Mouse (Mus musculus): ENCODE results near the gene Usp2.

Gene Usp2

DNA sequence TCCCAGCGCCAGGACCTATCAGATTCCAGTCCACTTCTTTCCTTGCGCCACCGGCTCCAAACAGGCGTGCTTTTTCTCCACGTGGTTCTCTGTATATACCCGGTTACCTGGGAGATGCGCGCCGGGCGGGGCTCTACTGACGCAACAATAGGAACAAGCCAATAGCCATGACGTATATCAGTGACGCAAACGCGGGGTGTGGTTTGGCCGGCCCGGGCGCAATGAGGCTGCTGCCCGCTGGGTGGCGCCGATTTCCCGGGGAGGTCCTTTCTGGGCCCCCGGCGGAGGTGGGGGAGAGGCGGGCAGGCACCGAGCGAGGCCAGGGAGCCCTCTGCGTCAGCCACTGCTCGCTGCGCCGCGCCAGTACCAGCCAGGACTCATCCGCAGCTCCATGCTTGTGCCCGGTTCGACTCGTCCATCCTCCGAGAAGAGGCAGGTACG, at the start of gene Usp2:
Gene Usp2 (plus strand): TSS at position 237 of the 441 bp plus-strand sequence.
- peak; percentile 96 for DNase-seq (ENCODE audit: low read depth, low spot score)

DNA sequence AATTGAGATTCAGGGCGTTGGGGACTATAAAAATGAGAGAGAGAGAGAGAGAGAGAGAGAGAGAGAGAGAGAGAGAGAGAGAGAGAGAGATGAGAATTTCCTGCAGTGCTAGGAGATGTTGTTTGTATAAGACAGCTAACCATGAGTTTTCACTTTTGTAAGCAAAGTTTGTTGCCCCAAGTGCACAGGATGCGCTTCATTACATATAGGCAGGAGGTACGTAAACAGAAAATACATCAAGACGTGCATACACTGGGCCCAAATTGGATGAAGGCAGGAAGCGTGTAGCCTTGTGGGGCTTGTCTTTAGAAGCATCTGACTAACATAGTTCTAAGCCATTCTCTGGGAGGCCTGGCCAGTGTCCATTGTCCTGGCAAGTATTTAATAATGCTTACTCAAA, 49.0 kb upstream of the Usp2 start:
- no peak for DNase-seq (ENCODE audit: low read depth, low spot score)

DNA sequence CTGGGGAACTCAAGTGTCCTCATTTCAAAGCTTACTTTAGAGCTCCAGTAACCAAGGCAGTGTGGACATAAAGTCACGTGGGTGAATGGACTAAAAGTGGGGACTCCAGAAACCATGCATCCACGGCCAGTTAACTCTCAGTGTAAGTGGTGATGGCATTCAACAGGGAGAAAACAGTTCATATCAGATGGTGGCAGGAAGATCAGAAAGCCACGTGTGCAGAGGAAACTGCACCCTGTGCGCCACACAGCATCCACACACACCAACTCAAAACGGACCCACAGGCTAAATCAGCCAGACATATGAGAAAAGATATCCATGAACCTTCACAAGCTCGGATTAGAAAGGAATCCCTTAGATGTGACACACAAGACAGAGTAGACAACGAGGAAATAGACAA, 46.8 kb upstream of the Usp2 start:
- DNase-seq (ENCODE audit: low read depth, low spot score) = no peak

DNA sequence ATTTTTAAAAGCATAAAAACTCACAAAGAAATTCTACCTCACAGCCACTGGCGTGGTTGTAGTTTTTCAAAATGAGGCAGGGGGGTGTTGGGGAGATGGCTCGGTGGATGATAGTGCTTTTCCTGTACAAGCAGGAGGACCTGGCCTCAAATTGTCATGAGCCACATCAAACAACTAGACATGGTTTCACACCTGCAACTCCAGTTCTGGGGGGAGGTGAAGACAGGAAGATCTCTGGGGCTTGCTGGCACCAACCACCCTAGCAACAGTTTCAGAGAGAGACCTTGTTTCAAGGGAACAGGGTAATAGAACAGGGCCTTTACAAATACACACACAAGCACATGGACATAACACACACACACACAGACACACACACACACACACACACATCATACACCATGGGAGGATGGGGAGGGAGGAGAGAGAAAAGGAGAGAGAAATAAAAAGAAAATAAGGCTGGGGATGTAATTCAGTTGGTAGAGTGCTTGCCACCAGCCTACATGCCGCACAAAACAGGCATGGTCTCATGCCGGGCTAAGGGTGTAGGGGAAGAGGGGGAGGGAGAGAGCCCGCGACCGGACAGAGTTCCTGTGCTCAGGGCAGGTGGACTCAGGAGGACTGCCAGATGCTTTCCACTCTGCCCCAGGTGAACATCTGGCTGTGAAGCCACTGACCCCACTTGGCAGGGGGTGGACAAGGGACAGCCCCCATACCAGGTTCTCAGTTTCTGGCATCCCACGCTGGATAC, 44.5 kb upstream of the Usp2 start:
- no peak for DNase-seq (ENCODE audit: low read depth, low spot score)

DNA sequence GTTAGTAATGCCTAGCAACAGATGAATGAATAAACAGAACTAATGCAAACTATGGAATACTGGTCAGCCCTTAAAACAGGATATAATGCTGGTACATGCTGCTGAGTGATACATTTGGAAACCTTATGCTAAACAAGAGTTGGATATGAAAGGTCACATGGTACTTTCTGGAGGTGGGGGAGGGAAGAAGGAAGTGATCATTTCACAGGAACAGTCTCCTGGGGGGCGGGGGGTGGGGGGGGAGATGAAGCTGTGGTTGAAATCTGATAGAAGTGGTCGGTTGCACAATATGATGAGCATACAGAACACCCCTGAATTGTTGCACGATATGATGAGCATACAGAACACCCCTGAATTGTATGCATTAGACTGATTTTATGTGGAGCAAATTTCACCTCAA, 42.7 kb upstream of the Usp2 start:
- no peak for DNase-seq (ENCODE audit: low read depth, low spot score)

DNA sequence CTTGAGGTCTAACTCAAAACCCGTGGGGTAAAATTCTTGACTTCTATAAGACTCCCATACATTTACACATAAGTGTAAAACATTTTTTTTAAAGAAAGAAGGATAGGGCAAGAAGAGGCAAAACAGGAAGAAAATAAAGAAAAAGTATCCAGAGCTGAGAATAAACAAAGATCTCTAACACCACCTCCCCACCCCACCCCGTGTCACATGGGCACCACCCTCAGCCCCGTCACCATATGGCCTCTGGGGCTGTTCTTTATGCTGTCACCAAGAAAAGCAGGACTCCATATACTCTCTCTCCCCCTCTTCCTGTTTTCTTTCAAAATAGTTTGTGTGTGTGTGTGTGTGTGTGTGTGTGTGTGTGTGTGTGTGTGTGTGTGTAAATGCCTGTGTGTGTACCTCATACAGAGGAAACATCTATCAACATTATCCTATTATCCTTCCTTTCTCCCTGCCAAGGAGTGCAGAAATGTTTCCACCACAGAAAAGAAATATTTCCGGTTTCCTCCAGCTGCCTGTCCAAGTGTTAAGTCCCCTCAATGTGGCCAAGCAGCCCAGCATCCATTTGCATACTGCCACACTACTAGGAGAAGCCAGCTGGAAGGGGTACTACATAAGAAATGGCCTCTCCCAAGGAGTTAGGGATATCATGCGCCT, 37.1 kb upstream of the Usp2 start:
- no peak for DNase-seq (ENCODE audit: low read depth, low spot score)

DNA sequence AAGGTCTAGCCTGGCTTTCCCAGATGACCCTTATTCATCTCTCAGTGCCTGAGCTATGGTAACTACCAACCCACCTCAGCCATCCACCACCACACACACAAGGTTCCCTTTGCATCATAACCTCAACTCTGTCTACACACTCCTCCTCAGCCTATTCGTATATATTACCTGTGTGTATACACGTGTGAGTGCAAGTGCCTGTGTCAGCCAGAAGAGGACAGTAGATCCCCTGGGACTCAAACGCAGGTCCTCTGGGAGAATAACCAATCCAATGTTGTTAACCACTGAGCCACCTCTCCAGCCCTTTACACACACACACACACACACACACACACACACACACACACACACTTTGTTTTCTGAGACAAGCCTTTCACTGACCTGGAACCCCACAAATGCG, 36.2 kb upstream of the Usp2 start:
- DNase-seq (ENCODE audit: low read depth, low spot score) = no peak

DNA sequence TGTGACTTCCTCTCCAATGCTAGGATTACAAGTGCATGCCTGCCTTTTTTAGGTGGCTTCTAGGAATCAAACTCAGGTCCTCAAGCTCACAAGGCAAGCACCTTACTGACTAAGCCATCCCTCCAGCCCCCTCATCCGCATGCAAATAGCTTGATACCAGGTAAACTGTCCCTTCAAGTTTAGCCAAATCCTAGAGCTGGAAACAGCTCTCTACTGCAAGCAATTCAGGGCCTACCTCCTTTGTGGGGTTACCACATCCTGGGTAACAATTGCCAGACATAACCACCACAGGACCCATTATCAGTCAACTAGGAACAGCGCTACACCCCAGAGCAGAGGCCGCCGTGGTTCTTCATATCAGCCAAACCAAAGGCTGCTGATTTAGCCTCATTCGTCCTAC, 35.7 kb upstream of the Usp2 start:
- DNase-seq (ENCODE audit: low read depth, low spot score) = no peak

DNA sequence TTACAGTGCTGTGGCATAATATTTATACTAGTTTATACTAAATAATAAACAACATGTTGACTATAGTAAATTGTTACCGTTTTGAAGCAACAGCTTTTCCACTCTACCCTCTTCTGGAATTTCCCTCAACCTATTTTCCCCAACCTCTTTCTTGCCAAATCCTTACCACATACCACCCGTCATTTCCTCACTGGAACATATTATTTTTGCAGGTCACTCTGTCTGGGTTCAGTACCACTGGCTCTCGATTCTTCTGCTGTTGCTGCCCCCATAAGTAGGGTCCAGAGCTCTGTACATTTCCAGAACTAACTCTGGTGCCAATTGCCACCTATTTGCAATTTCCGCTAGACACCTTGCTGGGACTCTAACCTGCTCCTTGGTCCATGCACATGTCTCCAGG, 34.9 kb upstream of the Usp2 start:
- no peak for DNase-seq (ENCODE audit: low read depth, low spot score)

DNA sequence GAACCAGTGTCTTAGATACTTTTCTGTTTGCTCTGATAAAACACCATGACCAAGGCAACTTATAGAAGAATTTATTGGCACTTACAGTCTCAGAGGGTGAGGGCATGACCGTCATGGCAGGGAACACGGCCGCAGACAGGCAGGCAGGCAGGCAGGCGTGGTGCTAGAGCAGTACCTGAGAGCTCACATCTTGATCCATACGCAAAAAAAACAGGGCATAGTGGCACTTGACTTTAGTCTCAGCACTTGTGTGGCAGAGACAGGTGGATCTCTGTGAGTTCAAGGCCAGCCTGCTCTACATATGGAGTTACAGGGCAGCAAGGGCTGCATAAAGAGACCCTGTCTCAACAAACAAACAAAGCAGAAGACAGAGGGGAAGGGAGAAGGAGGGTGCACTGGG, 33.5 kb upstream of the Usp2 start:
- DNase-seq (ENCODE audit: low read depth, low spot score) = no peak

DNA sequence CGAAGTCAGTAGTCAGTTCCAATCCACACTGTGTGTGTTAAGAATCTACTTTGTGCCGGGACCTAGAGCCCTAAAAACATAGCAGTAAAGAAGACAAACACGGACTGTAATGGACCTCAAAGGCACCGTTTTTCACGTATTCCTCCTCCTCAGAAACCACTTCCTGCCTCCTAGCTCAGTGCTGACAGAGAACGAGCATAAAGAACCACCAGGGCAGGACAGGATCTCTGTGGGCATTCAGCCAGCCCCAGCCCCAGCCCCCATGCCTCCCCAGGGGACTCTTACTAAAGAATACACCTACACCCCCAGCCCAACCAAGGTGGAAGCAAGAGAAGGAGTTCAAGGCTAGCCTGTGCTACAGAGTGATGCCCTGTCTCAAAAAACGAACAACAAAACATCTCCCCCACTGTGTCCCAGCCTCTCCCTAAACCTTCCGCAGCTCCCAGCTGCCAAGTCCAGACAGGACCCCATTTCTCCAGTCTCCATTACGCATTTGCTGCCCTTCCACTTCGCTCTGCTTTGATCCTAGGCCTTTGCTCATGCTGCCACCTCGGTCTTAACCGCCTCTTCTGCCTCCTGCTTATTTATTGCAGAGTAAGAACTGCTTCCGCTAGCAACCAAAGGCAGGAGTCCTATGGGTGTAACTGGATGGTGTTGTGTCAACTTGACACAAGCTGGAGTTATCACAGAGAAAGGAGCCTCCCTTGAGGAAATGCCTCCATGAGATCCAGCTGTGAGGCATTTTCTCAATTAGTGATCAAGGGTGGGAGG, 32.7 kb upstream of the Usp2 start:
- DNase-seq (ENCODE audit: low read depth, low spot score) = no peak

DNA sequence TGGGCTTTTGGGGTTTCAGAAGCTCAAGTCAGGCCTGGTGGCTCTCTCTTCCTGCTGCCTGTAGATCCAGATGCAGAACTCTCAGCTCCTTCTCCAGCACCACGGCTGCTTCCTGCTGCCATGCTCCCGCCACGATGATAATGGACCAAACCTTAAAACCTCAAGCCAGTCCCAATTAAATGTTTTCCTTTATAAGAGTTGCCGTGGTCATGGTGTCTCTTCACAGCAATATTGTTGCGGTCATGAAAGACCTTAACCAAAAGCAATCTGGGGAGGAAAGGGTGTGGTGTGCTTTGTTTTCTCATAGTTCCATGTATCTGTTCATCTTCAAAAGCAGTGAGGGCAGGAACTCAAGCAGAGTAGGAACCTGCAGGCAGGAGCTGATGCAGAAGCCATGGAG, 29.7 kb upstream of the Usp2 start:
- DNase-seq (ENCODE audit: low read depth, low spot score) = no peak

DNA sequence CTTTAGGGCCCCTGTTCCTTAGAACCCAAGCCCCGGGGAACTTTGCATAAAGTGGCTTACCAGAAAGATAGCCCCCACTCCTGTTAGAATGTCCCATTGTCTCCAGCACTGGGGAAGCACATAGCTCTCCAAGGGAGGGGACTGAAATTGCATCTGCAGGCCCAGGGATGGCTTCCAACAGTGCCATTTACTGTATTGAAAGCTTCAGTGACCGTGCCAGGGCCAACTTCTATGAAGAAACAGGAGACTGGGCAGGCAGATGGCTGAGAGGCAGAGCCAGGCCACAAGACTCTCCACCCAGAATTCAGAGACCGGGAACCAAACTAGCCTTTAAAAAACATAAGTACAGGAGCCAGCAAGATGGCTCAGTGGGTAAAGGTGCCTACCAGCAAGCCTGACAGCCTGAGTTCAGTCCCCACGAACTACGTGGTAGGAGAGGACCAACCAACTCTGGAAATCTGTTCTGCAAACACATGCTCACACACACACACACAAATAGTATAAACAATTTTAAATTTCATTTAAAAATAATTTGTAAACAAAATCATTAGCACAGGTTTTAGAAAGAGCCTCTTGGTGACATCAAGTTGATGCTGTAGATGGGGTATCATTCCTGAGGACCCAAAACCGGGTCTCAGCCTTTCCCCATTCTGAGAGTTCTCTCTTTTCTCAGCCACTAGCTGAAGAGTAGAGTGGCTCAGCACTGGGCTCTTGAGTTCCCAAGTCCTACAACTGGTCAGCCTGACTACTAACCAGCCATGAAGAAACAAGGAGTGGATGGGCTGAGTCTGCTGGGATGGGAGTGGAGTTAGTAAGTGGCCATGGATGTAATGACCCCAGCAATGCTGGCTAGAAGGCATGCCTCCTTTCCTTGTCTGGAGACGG, 25.1 kb upstream of the Usp2 start:
- DNase-seq (ENCODE audit: low read depth, low spot score) = no peak

DNA sequence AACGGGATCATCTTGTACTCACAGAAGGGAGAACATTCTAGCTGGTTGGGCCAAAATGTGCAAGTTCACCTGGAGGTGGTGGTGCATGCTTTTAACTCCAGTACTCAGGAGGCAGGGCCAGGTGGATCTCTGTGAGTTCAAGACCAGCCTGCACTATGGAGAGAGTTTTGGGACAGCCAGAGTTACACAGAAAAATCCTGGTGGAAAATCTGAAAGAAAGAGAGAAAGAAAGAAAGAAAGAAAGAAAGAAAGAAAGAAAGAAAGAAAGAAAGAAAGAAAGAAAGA, 24.5 kb upstream of the Usp2 start:
- DNase-seq (ENCODE audit: low read depth, low spot score) = no peak

DNA sequence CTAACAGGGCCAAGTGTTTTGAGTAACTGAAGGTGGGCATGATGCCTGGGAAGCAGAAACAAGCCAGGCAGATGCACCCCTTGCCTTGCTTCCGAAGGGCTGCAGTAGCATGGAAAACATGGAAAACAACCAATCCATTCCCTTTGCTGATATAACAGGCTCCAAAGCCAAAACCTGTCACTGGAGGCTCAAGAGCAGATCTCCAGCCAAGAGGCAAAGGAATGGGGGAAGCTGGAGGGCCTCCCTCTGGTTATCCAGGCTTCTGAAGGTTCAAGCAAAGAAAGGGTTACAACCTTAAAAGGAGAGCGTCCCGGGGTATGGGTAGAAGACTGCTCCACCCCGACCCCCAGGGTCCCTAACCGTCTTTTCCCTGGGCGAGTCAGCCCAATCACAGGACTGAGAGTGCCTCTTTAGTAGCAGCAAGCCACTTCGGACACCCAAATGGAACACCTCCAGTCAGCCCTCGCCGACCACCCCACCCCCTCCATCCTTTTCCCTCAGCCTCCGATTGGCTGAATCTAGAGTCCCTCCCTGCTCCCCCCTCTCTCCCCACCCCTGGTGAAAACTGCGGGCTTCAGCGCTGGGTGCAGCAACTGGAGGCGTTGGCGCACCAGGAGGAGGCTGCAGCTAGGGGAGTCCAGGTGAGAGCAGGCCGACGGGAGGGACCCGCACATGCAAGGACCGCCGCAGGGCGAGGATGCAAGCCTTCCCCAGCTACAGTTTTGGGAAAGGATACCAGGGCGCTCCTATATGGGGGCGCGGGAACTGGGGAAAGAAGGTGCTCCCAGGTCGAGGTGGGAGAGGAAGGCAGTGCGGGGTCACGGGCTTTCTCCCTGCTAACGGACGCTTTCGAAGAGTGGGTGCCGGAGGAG, 23.7 kb upstream of the Usp2 start, which contains the start of gene Thy1:
Gene Thy1 (plus strand): TSS at position 549 of the 872 bp plus-strand sequence.
- peak; percentile 91 for DNase-seq (ENCODE audit: low read depth, low spot score)

DNA sequence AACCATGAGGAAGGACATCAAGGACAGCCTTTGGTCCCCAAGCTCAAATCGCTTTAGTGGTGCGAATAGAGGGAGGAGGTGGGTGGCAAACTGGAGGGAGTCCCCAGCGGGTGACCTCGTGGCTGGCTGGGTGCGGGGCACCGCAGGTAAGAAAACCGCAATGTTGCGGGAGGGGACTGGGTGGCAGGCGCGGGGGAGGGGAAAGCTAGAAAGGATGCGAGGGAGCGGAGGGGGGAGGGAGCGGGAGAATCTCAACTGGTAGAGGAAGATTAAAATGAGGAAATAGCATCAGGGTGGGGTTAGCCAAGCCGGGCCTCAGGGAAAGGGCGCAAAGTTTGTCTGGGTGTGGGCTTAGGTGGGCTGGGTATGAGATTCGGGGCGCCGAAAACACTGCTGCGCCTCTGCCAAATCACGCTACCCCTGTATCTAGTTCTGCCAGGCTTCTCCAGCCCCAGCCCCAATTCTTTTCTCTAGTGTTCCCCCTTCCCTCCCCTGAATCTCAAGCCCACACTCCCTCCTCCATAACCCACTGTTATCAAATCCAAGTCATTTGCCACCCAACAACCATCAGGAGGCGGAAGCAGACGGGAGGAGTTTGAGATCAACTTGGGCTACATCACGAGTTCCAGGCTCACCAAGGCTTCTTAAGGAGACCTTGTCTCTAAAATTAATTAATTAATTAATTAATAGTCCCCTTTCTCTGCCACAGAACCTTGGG, 23.0 kb upstream of the Usp2 start:
- no peak for DNase-seq (ENCODE audit: low read depth, low spot score)

DNA sequence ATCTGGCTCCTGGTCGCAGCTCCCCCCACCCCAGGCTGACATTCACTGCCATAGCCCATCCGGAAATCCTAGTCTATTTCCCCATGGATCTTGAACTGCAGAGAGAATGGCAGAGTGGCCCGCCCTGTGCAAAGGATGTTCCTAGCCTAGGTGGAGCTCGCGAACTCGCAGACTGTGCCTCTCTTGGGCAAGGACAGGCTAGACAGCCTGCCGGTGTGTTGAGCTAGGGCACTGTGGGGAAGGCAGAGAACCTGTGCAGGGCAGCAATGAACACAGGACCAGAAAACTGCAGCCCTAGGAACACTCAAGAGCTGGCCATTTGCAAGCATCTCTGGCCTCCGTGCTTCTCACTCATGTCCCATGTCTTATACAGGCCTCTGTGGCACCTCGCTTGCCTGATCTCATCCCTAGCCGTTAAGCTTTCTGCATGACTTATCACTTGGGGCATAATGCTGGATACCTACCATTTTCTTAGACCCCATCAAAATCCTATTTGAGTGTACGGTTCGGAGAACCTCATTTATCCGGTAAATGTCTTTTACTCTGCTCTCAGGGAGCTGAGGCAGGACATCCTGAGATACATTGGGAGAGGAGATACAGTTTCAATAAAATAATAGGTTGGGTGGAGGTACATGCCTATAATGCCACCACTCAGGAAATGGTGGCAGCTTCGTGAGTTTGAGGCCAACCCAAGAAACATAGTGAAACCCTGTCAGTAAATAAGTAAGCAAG, 22.2 kb upstream of the Usp2 start:
- DNase-seq (ENCODE audit: low read depth, low spot score) = no peak

DNA sequence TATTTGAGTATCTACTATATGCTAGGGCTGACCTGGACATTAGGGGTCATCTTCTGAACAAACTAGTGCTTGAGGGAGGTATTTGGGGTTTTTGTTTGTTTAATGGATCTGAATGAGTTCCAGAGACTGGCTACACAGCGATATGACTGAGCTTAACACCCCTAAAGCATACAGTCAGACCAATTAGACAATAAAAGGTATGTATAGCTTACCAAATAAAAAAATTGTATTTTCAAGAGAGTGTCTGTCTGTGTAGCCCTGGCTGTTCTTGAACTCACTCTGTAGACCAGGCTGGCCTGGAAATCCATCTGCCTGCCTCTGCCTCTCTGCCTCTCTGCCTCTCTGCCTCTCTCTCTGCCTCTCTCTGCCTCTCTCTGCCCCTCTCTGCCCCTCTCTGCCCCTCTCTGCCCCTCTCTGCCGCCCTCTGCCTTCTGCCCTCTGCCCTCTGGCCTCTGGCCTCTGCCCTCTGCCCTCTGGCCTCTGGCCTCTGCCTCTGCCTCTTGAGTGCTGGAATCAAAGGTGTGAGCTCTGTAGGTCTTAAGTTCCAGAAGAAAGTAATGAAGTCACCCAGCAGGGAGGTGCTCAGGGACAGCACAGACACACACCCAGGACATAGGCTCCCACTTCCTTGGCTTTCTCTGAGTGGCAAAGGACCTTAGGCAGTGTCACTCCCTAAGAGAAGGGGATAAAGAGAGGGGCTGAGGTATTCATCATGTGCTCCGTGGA, 21.5 kb upstream of the Usp2 start:
- no peak for DNase-seq (ENCODE audit: low read depth, low spot score)

DNA sequence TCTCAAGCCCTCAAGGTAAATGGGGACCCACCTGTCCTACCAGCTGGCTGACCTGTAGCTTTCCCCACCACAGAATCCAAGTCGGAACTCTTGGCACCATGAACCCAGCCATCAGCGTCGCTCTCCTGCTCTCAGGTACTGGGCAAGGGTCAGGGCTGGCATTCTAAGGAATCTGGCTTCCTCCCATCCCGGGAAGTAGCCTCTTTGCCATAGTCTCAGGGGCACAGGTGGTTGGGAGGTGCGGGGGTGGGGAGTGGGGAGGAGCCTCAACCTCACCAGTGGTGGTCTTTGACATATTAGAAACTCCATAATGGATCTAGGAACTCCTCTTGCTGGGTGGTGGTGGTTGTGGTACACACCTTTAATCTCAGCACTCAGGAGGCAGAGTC, 20.9 kb upstream of the Usp2 start:
- no peak for DNase-seq (ENCODE audit: low read depth, low spot score)
